Mouse (Mus musculus): ENCODE measurements around the gene Spred2.

The Spred2 gene

GRCm38 (mm10) chr11:19925149-19925975, 1.2 kb downstream of the Spred2 start:
- peak; percentile 58 to 68 for DNase-seq (ENCODE audit: low spot score in 2 of 2)

- peak; percentile 42 to 46 for DNase-seq (ENCODE audit: low spot score in 2 of 2)
These were observed 2.0 kb downstream of the Spred2 start for GRCm38 (mm10) chr11:19925976-19926842.

- DNase-seq (ENCODE audit: low spot score in 2 of 2): no peak
These were observed 2.6 kb downstream of the Spred2 start for GRCm38 (mm10) chr11:19926843-19927120.

GRCm38 (mm10) chr11:19928633-19929032, 4.5 kb downstream of the Spred2 start:
- DNase-seq (ENCODE audit: low spot score in 2 of 2): no peak

- no peak for DNase-seq (ENCODE audit: low spot score in 2 of 2)
These were observed 5.1 kb downstream of the Spred2 start for GRCm38 (mm10) chr11:19929087-19929865.

GRCm38 (mm10) chr11:19931569-19932230, 7.5 kb downstream of the Spred2 start:
- DNase-seq (ENCODE audit: low spot score in 2 of 2): no peak

GRCm38 (mm10) chr11:19932983-19933511, 8.9 kb downstream of the Spred2 start:
- DNase-seq (ENCODE audit: low spot score in 2 of 2): no peak

- no peak for DNase-seq (ENCODE audit: low spot score in 2 of 2)
These were observed 11.6 kb downstream of the Spred2 start for GRCm38 (mm10) chr11:19935524-19936354.

GRCm38 (mm10) chr11:19938456-19939004, 14.4 kb downstream of the Spred2 start:
- DNase-seq (ENCODE audit: low spot score in 2 of 2): no peak

- no peak for DNase-seq (ENCODE audit: low spot score in 2 of 2)
These were observed 15.1 kb downstream of the Spred2 start for GRCm38 (mm10) chr11:19939305-19939730.

- no peak for DNase-seq (ENCODE audit: low spot score in 2 of 2)
These were observed 15.7 kb downstream of the Spred2 start for GRCm38 (mm10) chr11:19939831-19940230.

- DNase-seq (ENCODE audit: low spot score in 2 of 2): no peak
These were observed 17.1 kb downstream of the Spred2 start for GRCm38 (mm10) chr11:19941156-19941777.

- no peak for DNase-seq (ENCODE audit: low spot score in 2 of 2)
These were observed 17.8 kb downstream of the Spred2 start for GRCm38 (mm10) chr11:19941978-19942377.

GRCm38 (mm10) chr11:19943753-19944152, 19.6 kb downstream of the Spred2 start:
- no peak for DNase-seq (ENCODE audit: low spot score in 2 of 2)

GRCm38 (mm10) chr11:19944701-19945100, 20.5 kb downstream of the Spred2 start:
- DNase-seq (ENCODE audit: low spot score in 2 of 2): no peak

- no peak for DNase-seq (ENCODE audit: low spot score in 2 of 2)
These were observed 22.5 kb downstream of the Spred2 start for GRCm38 (mm10) chr11:19946721-19947120.

GRCm38 (mm10) chr11:19947626-19948135, 23.5 kb downstream of the Spred2 start:
- peak in 1 of 2 experiments; percentile 44 for DNase-seq (ENCODE audit: low spot score in 2 of 2)

- DNase-seq (ENCODE audit: low spot score in 2 of 2): no peak
These were observed 25.6 kb downstream of the Spred2 start for GRCm38 (mm10) chr11:19949725-19950124.

GRCm38 (mm10) chr11:19950169-19950568, 26.0 kb downstream of the Spred2 start:
- DNase-seq (ENCODE audit: low spot score in 2 of 2): no peak
